Mouse (Mus musculus): ENCODE measurements around the gene Atp1a3.

DNA sequence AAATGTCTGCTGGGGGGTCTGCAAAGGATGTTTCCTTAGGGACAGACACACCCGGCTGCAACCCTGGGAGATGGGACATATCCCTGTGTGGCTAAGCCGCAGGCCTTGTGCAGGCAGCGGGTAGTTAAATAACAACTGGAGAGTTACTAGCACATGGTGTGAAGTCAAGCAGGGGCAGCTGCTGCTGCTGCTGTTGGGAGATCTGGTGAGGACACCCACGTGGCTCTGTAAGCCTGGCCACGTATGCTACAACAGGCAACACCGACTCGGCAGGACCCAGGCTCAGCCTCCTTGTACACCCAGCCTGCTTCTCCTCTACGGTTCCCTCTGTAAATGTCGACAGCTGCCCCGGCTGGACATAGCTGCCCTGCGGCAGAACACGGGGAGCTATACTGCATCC, 36.2 kb upstream of the Atp1a3 start:
- TF ChIP-seq CTCF (IDR thresholded peaks at IDR 0.05; ENCODE audit: low read depth, low read length) (no peak), POLR2A (IDR thresholded peaks at IDR 0.05; ENCODE audit: insufficient read depth, low read length) (no peak)
